Mouse (Mus musculus) kidney, adult 2 months (tissue): ENCODE results near the gene Acly.

Experiments used
- CTCF ChIP-seq: fragments of 200-500 bp; conservative IDR thresholded peaks from 2 replicates; pipeline ENCODE4 v1.5.1; 2011; ENCODE audit warnings: low read depth, mild to moderate bottlenecking, control low read depth, low read length, moderate library complexity, mixed read lengths; ENCODE audit not compliant: insufficient read depth, insufficient read length
- POLR2A ChIP-seq: fragments of 200-500 bp; IDR thresholded peaks from one replicate; pipeline ENCODE4 v1.6.1; 2011; ENCODE audit warnings: low read depth, low read length, control low read depth

GRCm38 (mm10) chr11:100569789-100570188 is 42.0 kb upstream of the Acly start:
- TF ChIP-seq POLR2A (no peak), CTCF (no peak)
